Mouse (Mus musculus) hindbrain, postnatal 0 days (tissue): ENCODE measurements around the gene Ascc3. TPM values are rescaled to one million over a fixed set of nuclear protein-coding genes. Genes with fewer than 3 reads are reported as not detected.

Source experiments
- ATAC-seq: fragments of 200-750 bp; cut with Nextera tagmentation; 2 replicates; pipeline ENCODE4 v1.8.0; 2017; ENCODE audit warnings: mild to moderate bottlenecking, moderate TSS enrichment, moderate library complexity
- DNase-seq: peaks from one replicate; pipeline ENCODE4 v3.0.0-alpha.2; 2015; ENCODE audit warnings: low spot score
- H3K27ac ChIP-seq: fragments of 300-500 bp; sonication (generic); 2 replicates; pipeline ENCODE4 v1.5.1; 2014; ENCODE audit warnings: mild to moderate bottlenecking
- H3K27me3 ChIP-seq: fragments of 300-500 bp; sonication (generic); 2 replicates; pipeline ENCODE4 v1.6.1; 2014; ENCODE audit warnings: low read length, mixed read lengths; ENCODE audit not compliant: insufficient read depth
- H3K36me3 ChIP-seq: fragments of 300-500 bp; sonication (generic); 2 replicates; pipeline ENCODE4 v1.6.1; 2014; ENCODE audit warnings: low read length, mixed read lengths; ENCODE audit not compliant: insufficient read depth
- H3K4me1 ChIP-seq: fragments of 300-500 bp; sonication (generic); 2 replicates; pipeline ENCODE4 v1.6.1; 2014; ENCODE audit warnings: antibody characterized with exemption, low read length, mixed read lengths; ENCODE audit not compliant: insufficient read depth
- H3K4me2 ChIP-seq: fragments of 300-500 bp; sonication (generic); 2 replicates; pipeline ENCODE4 v1.6.1; 2014; ENCODE audit warnings: low read depth, mild to moderate bottlenecking, low read length, moderate library complexity, mixed read lengths
- H3K4me3 ChIP-seq: fragments of 300-500 bp; sonication (generic); 2 replicates; pipeline ENCODE4 v1.5.1; 2014; ENCODE audit warnings: low read length
- H3K9ac ChIP-seq: fragments of 300-500 bp; sonication (generic); replicated peaks from 2 replicates; pipeline ENCODE4 v1.6.1; 2014; ENCODE audit warnings: mild to moderate bottlenecking, low read length, moderate library complexity, mixed read lengths
- H3K9me3 ChIP-seq: fragments of 300-500 bp; sonication (generic); 2 replicates; pipeline ENCODE4 v1.6.1; 2016; ENCODE audit warnings: low read length, mixed read lengths
- CTCF ChIP-seq: IDR thresholded peaks from 2 replicates; pipeline ENCODE4 v1.5.1; 2016; ENCODE audit warnings: antibody characterized with exemption, control low read depth, low read depth
- WGBS: fragments of 180-500 bp; shearing (Covaris S2); extraction: QIAGEN DNeasy Blood & Tissue Kit; methylation state at CpG from one replicate; pipeline ENCODE4 v1.1.7; 2014; 5-methylcytosine and 5-hydroxymethylcytosine counted together
- polyA plus RNA-seq: library from polyadenylated mRNA; unstranded; fragments of >200 nt; fragmentation: Nextera tagmentation; extraction: Ambion mirVana; gene quantifications from 2 replicates; pipeline ENCODE4 v1.2.1, GENCODE M21; 2015
- total RNA-seq: library from RNA; depleted of rRNA; stranded (reverse); fragments of >200 nt; gene quantifications from 2 replicates; pipeline ENCODE4 v1.2.3, GENCODE M21; 2014; rRNA removed

Gene Ascc3
- total RNA-seq (17.5 and 20.6 TPM in 2 replicates), polyA plus RNA-seq (13.1 and 14.3 TPM in 2 replicates)

DNA sequence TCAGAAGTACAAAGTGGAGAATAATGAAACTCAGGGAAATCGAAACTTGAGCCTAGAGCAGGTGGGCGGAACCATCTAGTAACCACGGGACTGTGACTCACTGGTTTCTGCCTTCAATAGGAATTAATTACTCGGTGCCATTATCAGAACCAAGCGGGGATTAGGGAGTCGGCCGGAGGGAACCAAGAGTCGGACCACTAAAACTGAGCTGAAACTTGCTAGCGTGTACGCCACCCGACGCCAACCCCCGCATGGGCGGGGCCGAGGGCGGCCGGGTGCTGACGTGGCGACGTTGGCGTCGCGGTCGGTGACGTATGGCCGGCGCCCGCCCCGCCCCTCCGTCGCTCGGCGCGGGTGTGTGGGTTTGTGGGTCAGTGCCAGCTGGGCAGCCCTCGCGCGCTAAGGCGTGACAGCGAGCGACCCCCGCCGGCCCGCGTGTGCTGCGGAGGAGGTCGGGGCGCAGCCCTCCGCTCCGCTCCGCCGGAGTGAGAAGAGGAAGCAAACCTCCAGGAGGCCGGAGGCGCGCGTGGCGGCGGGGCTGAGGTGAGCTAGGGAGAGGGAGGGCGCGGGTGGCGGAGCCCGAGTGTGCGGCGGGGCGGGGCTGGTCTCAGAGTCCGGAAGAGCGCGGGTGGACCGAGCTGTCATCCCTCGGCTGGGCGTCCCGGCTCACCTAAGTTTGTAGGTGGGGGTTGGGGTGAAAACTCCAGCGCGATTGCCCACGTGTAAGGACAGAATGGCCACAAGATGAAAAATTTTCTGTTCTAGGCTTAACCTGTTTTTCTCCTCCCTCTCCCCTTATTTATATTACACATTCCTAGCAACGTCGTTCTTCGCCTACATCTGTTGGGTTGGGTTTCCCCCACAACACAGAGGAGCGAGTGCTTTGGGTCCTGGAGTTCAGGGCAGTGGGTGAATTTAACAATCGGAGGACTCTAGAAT, at the start of gene Ascc3:
Ascc3 (plus strand) TSS at position 315 of the 939 bp plus-strand sequence.
- ATAC-seq (peak; percentile 100), DNase-seq (peak; percentile 95)
- peak within 1 kb of the TSS; percentile 84 for H3K9ac ChIP-seq
- H3K27ac ChIP-seq: peak within 1 kb of the TSS; percentile 83
- H3K27me3 ChIP-seq: no peaks in the 10 kb centered on the region
- H3K4me1 ChIP-seq: no peaks in the 10 kb centered on the region
- WGBS: 1% methylated on average over 77 of the region's 79 CpGs
- H3K4me2 ChIP-seq: peak within 1 kb of the TSS; percentile 63
- no peaks in the 10 kb centered on the region for H3K9me3 ChIP-seq
- peak within 1 kb of the TSS; percentile 95 for H3K4me3 ChIP-seq
- no peaks in the 10 kb centered on the region for H3K36me3 ChIP-seq
- no peak for TF ChIP-seq CTCF

- H3K27ac ChIP-seq: no peak overlapping the region
- ATAC-seq: no peak
- 87% methylated on average over 1 of the region's 1 CpGs for WGBS
Observed at GRCm38 (mm10) chr10:50584721-50585120, 7.7 kb upstream of the Ascc3 start.

DNA sequence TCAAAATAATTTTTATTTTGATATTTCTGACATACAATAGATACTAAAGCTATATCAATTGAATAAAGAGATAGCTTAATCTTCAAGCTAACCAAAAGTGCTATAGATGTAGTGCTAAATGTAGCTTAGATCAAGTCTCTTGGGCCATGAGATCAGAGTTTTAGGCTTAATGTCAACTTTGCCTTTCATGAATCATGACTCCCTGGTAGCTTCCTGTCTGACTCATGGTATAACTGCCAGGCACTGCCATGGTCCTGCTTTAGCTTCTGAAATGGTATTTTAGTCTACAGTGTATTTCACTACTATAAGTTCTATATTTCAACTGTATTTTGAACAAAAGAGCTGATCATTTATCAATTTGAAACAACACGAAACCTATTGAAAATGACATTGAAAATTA, 5.9 kb upstream of the Ascc3 start:
- no peaks in the 10 kb centered on the region for H3K27me3 ChIP-seq
- no peak overlapping the region for H3K27ac ChIP-seq
- 91% methylated on average over 1 of the region's 1 CpGs for WGBS
- no peak for TF ChIP-seq CTCF
- no peak for DNase-seq
- H3K9me3 ChIP-seq: no peaks in the 10 kb centered on the region
- H3K4me1 ChIP-seq: no peaks in the 10 kb centered on the region
- H3K36me3 ChIP-seq: no peaks in the 10 kb centered on the region
- ATAC-seq: no peak
- no peak overlapping the region for H3K4me2 ChIP-seq
- no peak overlapping the region for H3K4me3 ChIP-seq
- H3K9ac ChIP-seq: no peak overlapping the region

More at GRCm38 (mm10) chr10:50584721-50585120, 7.7 kb upstream of the Ascc3 start:
- Histone ChIP-seq H3K4me3 (no peak overlapping the region), H3K27me3 (no peaks in the 10 kb centered on the region), H3K4me1 (no peaks in the 10 kb centered on the region), H3K9ac (no peak overlapping the region), H3K9me3 (no peaks in the 10 kb centered on the region), H3K36me3 (no peaks in the 10 kb centered on the region), H3K4me2 (no peak overlapping the region)
- no peak for TF ChIP-seq CTCF
- no peak for DNase-seq

DNA sequence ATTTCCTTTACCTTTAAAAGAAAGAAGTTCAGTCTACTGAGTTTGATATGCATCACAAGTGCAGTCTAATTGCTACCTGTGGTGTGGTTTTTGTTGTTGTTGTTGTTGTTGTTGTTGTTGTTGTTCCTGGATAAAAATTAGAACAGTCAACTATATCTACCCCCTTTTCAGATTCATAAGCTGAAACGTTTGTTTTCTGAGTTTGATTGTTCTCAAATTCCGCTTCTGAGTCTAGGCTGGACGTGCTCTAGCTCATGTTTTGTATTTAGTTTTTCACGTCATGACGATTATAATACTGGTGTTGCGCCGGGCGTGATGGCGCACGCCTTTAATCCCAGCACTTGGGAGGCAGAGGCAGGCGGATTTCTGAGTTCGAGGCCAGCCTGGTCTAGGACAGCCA, 902 bp downstream of the Ascc3 start:
- no peaks in the 10 kb centered on the region for H3K4me1 ChIP-seq
- no peaks in the 10 kb centered on the region for H3K27me3 ChIP-seq
- H3K9ac ChIP-seq: peak overlapping the region; percentile 84; the same call in 1 of the 2 replicates
- H3K27ac ChIP-seq: no peak overlapping the region
- H3K9me3 ChIP-seq: no peaks in the 10 kb centered on the region
- H3K4me2 ChIP-seq: peak overlapping the region; percentile 63
- ATAC-seq: no peak
- no peak for DNase-seq
- H3K4me3 ChIP-seq: peak overlapping the region; percentile 95
- no peaks in the 10 kb centered on the region for H3K36me3 ChIP-seq
- no peak for TF ChIP-seq CTCF
- 73% methylated on average over 12 of the region's 12 CpGs for WGBS

DNA sequence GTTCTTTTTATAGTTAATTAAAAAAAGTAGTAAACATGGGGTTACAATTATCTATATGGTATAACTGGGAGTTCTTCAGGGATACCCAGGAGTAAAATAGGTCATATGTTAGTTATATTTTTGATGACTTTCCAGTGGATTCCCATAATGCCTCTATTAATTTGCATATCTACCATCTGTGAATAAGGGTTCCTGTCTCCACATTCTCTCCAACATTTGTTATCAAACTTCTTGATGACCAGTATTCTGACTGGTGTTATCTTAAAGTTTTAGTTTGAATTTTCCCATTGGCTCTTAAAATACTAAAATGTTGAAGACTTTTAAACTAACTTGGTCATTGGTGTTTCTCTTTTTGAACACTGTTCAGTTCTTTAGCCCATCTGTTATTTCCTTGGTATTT, 2.9 kb downstream of the Ascc3 start:
- H3K4me1 ChIP-seq: no peaks in the 10 kb centered on the region
- H3K27me3 ChIP-seq: no peaks in the 10 kb centered on the region
- H3K36me3 ChIP-seq: no peaks in the 10 kb centered on the region
- H3K9me3 ChIP-seq: no peaks in the 10 kb centered on the region
- no peak overlapping the region for H3K27ac ChIP-seq
- TF ChIP-seq CTCF: no peak
- no peak for ATAC-seq
- DNase-seq: no peak
- no peak overlapping the region for H3K4me2 ChIP-seq
- H3K9ac ChIP-seq: no peak overlapping the region
- H3K4me3 ChIP-seq: no peak overlapping the region

GRCm38 (mm10) chr10:50604919-50605318, 12.4 kb downstream of the Ascc3 start:
- TF ChIP-seq CTCF: no peak
- no peak overlapping the region for H3K4me2 ChIP-seq
- H3K9ac ChIP-seq: no peak overlapping the region
- no peaks in the 10 kb centered on the region for H3K36me3 ChIP-seq
- H3K27me3 ChIP-seq: no peaks in the 10 kb centered on the region
- no peak overlapping the region for H3K4me3 ChIP-seq
- H3K27ac ChIP-seq: no peak overlapping the region
- ATAC-seq: no peak
- H3K4me1 ChIP-seq: no peaks in the 10 kb centered on the region
- no peaks in the 10 kb centered on the region for H3K9me3 ChIP-seq
- 91% methylated on average over 5 of the region's 5 CpGs for WGBS
- no peak for DNase-seq

DNA sequence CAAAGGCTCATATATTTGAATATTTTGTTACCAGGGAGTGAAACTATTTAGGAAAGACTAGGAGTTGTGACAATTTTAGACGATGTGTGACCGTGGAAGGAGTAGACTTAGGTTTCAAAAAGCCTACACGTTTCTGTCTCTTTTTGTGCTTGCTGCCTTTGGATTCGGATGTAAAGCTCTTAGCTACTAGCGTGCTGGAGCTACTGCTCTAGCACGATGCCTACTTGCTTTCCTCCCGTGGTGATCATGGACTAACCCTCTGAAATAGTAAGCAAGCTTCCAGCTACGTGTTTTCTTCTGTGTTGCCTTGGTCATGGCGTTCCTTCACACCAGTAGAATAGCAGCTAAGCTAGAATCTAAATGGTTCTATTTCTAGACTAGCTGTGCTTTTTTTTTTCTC, 21.4 kb downstream of the Ascc3 start:
- Histone ChIP-seq H3K9ac (no peak overlapping the region), H3K4me2 (no peak overlapping the region), H3K4me3 (no peak overlapping the region), H3K9me3 (no peaks in the 10 kb centered on the region), H3K36me3 (no peaks in the 10 kb centered on the region), H3K4me1 (no peaks in the 10 kb centered on the region), H3K27me3 (no peaks in the 10 kb centered on the region), H3K27ac (no peak overlapping the region)
- TF ChIP-seq CTCF: no peak
- ATAC-seq (no peak), DNase-seq (no peak)
- WGBS: 96% methylated on average over 9 of the region's 9 CpGs
